Mouse (Mus musculus): ENCODE results near the gene Preb. TPM values are rescaled to one million over a fixed set of nuclear protein-coding genes. Genes with fewer than 3 reads are reported as not detected.
A peak's percentile ranks its signal among the peaks of the same experiment; 100 is the strongest.

The Preb gene
- polyA plus RNA-seq, 1 experiment from 2014 or later: 99.6 TPM

- WGBS: 79% methylated on average over 5 of the region's 5 CpGs
- no peak for TF ChIP-seq CTCF (IDR thresholded peaks at IDR 0.05; ENCODE audit: low read depth)
- Histone ChIP-seq H3K4me2 (no peak overlapping the region), H3K9me3 (ENCODE audit: low read depth, low read length) (no peaks in the 10 kb centered on the region), H3K27ac (ENCODE audit: low read depth) (no peak overlapping the region), H3K27me3 (ENCODE audit: insufficient read depth, low read length) (peaks cover 9% of the 10 kb centered on the region), H3K4me1 (ENCODE audit: insufficient read depth) (peaks cover 3% of the 10 kb centered on the region; the same call in 1 of the 2 replicates), H3K36me3 (ENCODE audit: insufficient read depth) (peaks cover 15% of the 10 kb centered on the region), H3K9ac (no peak overlapping the region), H3K4me3 (ENCODE audit: low read depth, low read length) (no peak overlapping the region)
- no peak for DNase-seq
- no peak for ATAC-seq (ENCODE audit: insufficient read depth)
These were observed 11.5 kb downstream of the Preb start for GRCm38 (mm10) chr5:30948620-30949019.

GRCm38 (mm10) chr5:30944956-30945781 is 15.0 kb downstream of the Preb start, which contains the start of gene Cgref1:
TSS of gene Cgref1 (minus strand) at chr5:30945591.
- no peak within 1 kb of the TSS for H3K27ac ChIP-seq (ENCODE audit: low read depth)
- H3K4me1 ChIP-seq (ENCODE audit: insufficient read depth): peaks cover 3% of the 10 kb centered on the region; the same call in 1 of the 2 replicates
- peak; percentile 69 for DNase-seq
- 0 out of 2 replicates have a peak, but pooled peaks have one; percentile 18 for ATAC-seq (ENCODE audit: insufficient read depth)
- H3K9me3 ChIP-seq (ENCODE audit: low read depth, low read length): no peaks in the 10 kb centered on the region
- peak within 1 kb of the TSS; percentile 40 for H3K4me3 ChIP-seq (ENCODE audit: low read depth, low read length)
- peak within 1 kb of the TSS; percentile 79 for H3K4me2 ChIP-seq
- peak within 1 kb of the TSS; percentile 48 for H3K9ac ChIP-seq
- peak; percentile 49 for TF ChIP-seq CTCF (IDR thresholded peaks at IDR 0.05; ENCODE audit: low read depth)
- 6% methylated on average over 44 of the region's 44 CpGs for WGBS
- peaks cover 9% of the 10 kb centered on the region for H3K27me3 ChIP-seq (ENCODE audit: insufficient read depth, low read length)
- H3K36me3 ChIP-seq (ENCODE audit: insufficient read depth): no peaks in the 10 kb centered on the region

- no peak for TF ChIP-seq CTCF (IDR thresholded peaks at IDR 0.05; ENCODE audit: low read depth)
- Histone ChIP-seq H3K9ac (no peak overlapping the region), H3K27me3 (ENCODE audit: insufficient read depth, low read length) (peaks cover 9% of the 10 kb centered on the region), H3K4me1 (ENCODE audit: insufficient read depth) (peaks cover 3% of the 10 kb centered on the region; the same call in 1 of the 2 replicates), H3K4me3 (ENCODE audit: low read depth, low read length) (no peak overlapping the region), H3K9me3 (ENCODE audit: low read depth, low read length) (no peaks in the 10 kb centered on the region), H3K27ac (ENCODE audit: low read depth) (no peak overlapping the region), H3K36me3 (ENCODE audit: insufficient read depth) (no peaks in the 10 kb centered on the region), H3K4me2 (no peak overlapping the region)
- 82% methylated on average over 6 of the region's 6 CpGs for WGBS
- DNase-seq: no peak
- ATAC-seq (ENCODE audit: insufficient read depth): no peak
These were observed 15.8 kb downstream of the Preb start for GRCm38 (mm10) chr5:30944344-30944743.

- WGBS: 89% methylated on average over 2 of the region's 2 CpGs
- peak; percentile 40 for TF ChIP-seq CTCF (IDR thresholded peaks at IDR 0.05; ENCODE audit: low read depth)
- peaks cover 3% of the 10 kb centered on the region; the same call in 1 of the 2 replicates for H3K4me1 ChIP-seq (ENCODE audit: insufficient read depth)
- H3K9me3 ChIP-seq (ENCODE audit: low read depth, low read length): no peaks in the 10 kb centered on the region
- peaks cover 9% of the 10 kb centered on the region for H3K27me3 ChIP-seq (ENCODE audit: insufficient read depth, low read length)
- DNase-seq (no peak), ATAC-seq (ENCODE audit: insufficient read depth) (no peak)
- H3K9ac ChIP-seq: no peak overlapping the region
- no peak overlapping the region for H3K27ac ChIP-seq (ENCODE audit: low read depth)
- no peak overlapping the region for H3K4me3 ChIP-seq (ENCODE audit: low read depth, low read length)
- H3K4me2 ChIP-seq: no peak overlapping the region
- H3K36me3 ChIP-seq (ENCODE audit: insufficient read depth): no peaks in the 10 kb centered on the region
These were observed 17.2 kb downstream of the Preb start for GRCm38 (mm10) chr5:30943004-30943403.

GRCm38 (mm10) chr5:30934725-30935461 is 25.3 kb downstream of the Preb start:
- TF ChIP-seq CTCF (IDR thresholded peaks at IDR 0.05; ENCODE audit: low read depth): peak; percentile 15; the same call in 1 of the 2 replicates
- Histone ChIP-seq H3K9ac (no peak overlapping the region), H3K9me3 (ENCODE audit: low read depth, low read length) (no peaks in the 10 kb centered on the region), H3K4me1 (ENCODE audit: insufficient read depth) (no peaks in the 10 kb centered on the region), H3K27ac (ENCODE audit: low read depth) (no peak overlapping the region), H3K36me3 (ENCODE audit: insufficient read depth) (no peaks in the 10 kb centered on the region), H3K27me3 (ENCODE audit: insufficient read depth, low read length) (no peaks in the 10 kb centered on the region), H3K4me3 (ENCODE audit: low read depth, low read length) (no peak overlapping the region), H3K4me2 (no peak overlapping the region)
- WGBS: 90% methylated on average over 5 of the region's 5 CpGs
- no peak for DNase-seq
- no peak for ATAC-seq (ENCODE audit: insufficient read depth)

- Histone ChIP-seq H3K4me2 (no peak overlapping the region), H3K9me3 (ENCODE audit: low read depth, low read length) (no peaks in the 10 kb centered on the region), H3K4me3 (ENCODE audit: low read depth, low read length) (no peak overlapping the region), H3K4me1 (ENCODE audit: insufficient read depth) (no peaks in the 10 kb centered on the region), H3K27me3 (ENCODE audit: insufficient read depth, low read length) (no peaks in the 10 kb centered on the region), H3K36me3 (ENCODE audit: insufficient read depth) (no peaks in the 10 kb centered on the region), H3K27ac (ENCODE audit: low read depth) (no peak overlapping the region), H3K9ac (no peak overlapping the region)
- WGBS: 60% methylated on average over 5 of the region's 5 CpGs
- DNase-seq: no peak
- no peak for TF ChIP-seq CTCF (IDR thresholded peaks at IDR 0.05; ENCODE audit: low read depth)
- ATAC-seq (ENCODE audit: insufficient read depth): no peak
These were observed 26.5 kb downstream of the Preb start for GRCm38 (mm10) chr5:30933705-30934104.

GRCm38 (mm10) chr5:30931378-30931777 is 28.8 kb downstream of the Preb start:
- Histone ChIP-seq H3K36me3 (ENCODE audit: insufficient read depth) (no peaks in the 10 kb centered on the region), H3K27me3 (ENCODE audit: insufficient read depth, low read length) (no peaks in the 10 kb centered on the region), H3K4me3 (ENCODE audit: low read depth, low read length) (no peak overlapping the region), H3K27ac (ENCODE audit: low read depth) (no peak overlapping the region), H3K9me3 (ENCODE audit: low read depth, low read length) (no peaks in the 10 kb centered on the region), H3K4me1 (ENCODE audit: insufficient read depth) (no peaks in the 10 kb centered on the region), H3K4me2 (no peak overlapping the region), H3K9ac (no peak overlapping the region)
- ATAC-seq (ENCODE audit: insufficient read depth) (no peak), DNase-seq (no peak)
- WGBS: 75% methylated on average over 4 of the region's 4 CpGs
- TF ChIP-seq CTCF (IDR thresholded peaks at IDR 0.05; ENCODE audit: low read depth): no peak

All from lung, embryonic 14.5 days (tissue).